Comparison of ENCODE assay signal across 10 mouse cellular contexts in the genomic region with DNA sequence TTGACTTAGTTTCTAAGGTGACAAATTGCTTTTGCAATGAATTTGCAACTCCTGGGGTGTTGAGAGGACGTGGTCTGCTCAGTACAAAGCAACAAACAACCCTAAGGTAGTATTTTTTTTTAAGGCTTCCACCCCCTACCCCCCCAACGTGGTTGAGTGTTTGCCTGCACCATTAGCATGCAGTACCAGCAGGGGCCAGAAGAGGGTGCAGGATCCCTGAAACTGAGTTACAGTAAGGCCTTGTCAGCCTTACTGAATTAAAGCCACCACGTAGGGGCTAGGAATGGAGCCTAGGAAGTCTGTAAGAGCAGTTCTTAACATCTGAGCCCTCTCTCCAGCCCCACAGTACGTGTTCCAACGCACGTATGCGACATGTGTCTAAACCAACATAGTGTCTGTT. TPM values are rescaled to one million over a fixed set of nuclear protein-coding genes. Genes with fewer than 3 reads are reported as not detected.
DNase-seq lines count a peak whose midpoint lies in the region; ATAC-seq lines count a peak whose summit lies in the region.
"Had no signal": no experiment of that assay in that cellular context is flagged by ENCODE, and none has a peak within 500 bp of the region (broad histone marks: within the 10 kb centered on the region; RNA-seq: fewer than 3 reads in every experiment).

No protein-coding gene starts in this region.

- no peaks in the 10 kb centered on the region for H3K9me3 ChIP-seq in midbrain, embryonic 14.5 days (ENCODE audit: control insufficient read depth, low read length)
- H3K9me3 ChIP-seq in midbrain, embryonic 15.5 days = no peaks in the 10 kb centered on the region
- H3K9me3 ChIP-seq: embryonic facial prominence, embryonic 12.5 days; liver, embryonic 15.5 days had no signal

- no peak overlapping the region for H3K9ac ChIP-seq in midbrain, embryonic 14.5 days (replicated peaks; ENCODE audit: low read length)
- H3K9ac ChIP-seq in midbrain, embryonic 15.5 days = no peak overlapping the region
- H3K9ac ChIP-seq: embryonic facial prominence, embryonic 12.5 days; liver, embryonic 15.5 days had no signal

- DNase-seq in frontal cortex, postnatal 25 days (ENCODE audit: low spot score in 2 of 2) = no peak
- DNase-seq in midbrain, embryonic 14.5 days = peak; percentile 79
- peak; percentile 16 for DNase-seq in adipocyte (ENCODE audit: low spot score)
- peak; percentile 12 for DNase-seq in fibroblast of lung, adult 2 months (ENCODE audit: low read depth)
- DNase-seq in lung, postnatal 25 days (ENCODE audit: low spot score) = peak; percentile 18
- peak; percentile 54 for DNase-seq in thymus, postnatal 25 days

- H3K4me1 ChIP-seq in midbrain, embryonic 14.5 days (ENCODE audit: control insufficient read depth, insufficient read depth, low read length) = no peaks in the 10 kb centered on the region
- H3K4me1 ChIP-seq in midbrain, embryonic 15.5 days = no peaks in the 10 kb centered on the region
- H3K4me1 ChIP-seq: embryonic facial prominence, embryonic 12.5 days; liver, embryonic 15.5 days had no signal

- H3K4me2 ChIP-seq in midbrain, embryonic 14.5 days (ENCODE audit: low read length) = no peak overlapping the region
- H3K4me2 ChIP-seq in midbrain, embryonic 15.5 days = no peak overlapping the region
- H3K4me2 ChIP-seq: embryonic facial prominence, embryonic 12.5 days; liver, embryonic 15.5 days had no signal

- 27% methylated on average over 7 of the region's 7 CpGs for WGBS in midbrain, embryonic 14.5 days
- WGBS in midbrain, embryonic 15.5 days = 37% methylated on average over 7 of the region's 7 CpGs

- no peak overlapping the region for H3K27ac ChIP-seq in midbrain, embryonic 14.5 days (replicated peaks; ENCODE audit: low read depth, low read length)
- H3K27ac ChIP-seq in midbrain, embryonic 15.5 days = no peak overlapping the region
- H3K27ac ChIP-seq: embryonic facial prominence, embryonic 12.5 days; liver, embryonic 15.5 days had no signal

- H3K27me3 ChIP-seq in midbrain, embryonic 14.5 days (ENCODE audit: control insufficient read depth, insufficient read depth, low read length) = no peaks in the 10 kb centered on the region
- no peaks in the 10 kb centered on the region for H3K27me3 ChIP-seq in midbrain, embryonic 15.5 days (replicated peaks)
- H3K27me3 ChIP-seq: liver, embryonic 15.5 days had no signal

- ATAC-seq in frontal cortex, adult (ENCODE audit: low TSS enrichment) = peak; percentile 41; the same call in 1 of the 2 replicates
- no peak for ATAC-seq in midbrain, embryonic 14.5 days (ENCODE audit: low FRiP score, low TSS enrichment)
- no peak for ATAC-seq in midbrain, embryonic 15.5 days (replicated peaks)

- no peak overlapping the region for H3K4me3 ChIP-seq in midbrain, embryonic 14.5 days (replicated peaks; ENCODE audit: low read depth, low read length)
- H3K4me3 ChIP-seq in midbrain, embryonic 15.5 days = no peak overlapping the region
- H3K4me3 ChIP-seq: embryonic facial prominence, embryonic 12.5 days; liver, embryonic 15.5 days had no signal

- H3K36me3 ChIP-seq in midbrain, embryonic 14.5 days (ENCODE audit: control insufficient read depth, insufficient read depth, low read length) = no peaks in the 10 kb centered on the region
- no peaks in the 10 kb centered on the region for H3K36me3 ChIP-seq in midbrain, embryonic 15.5 days (replicated peaks)
- H3K36me3 ChIP-seq: embryonic facial prominence, embryonic 12.5 days; liver, embryonic 15.5 days had no signal

RNA-seq across cellular contexts. Expression of a gene that starts 3.5 kb away (rescaled TPM):
- polyA plus RNA-seq in midbrain, embryonic 14.5 days (2014; fragmentation: Nextera tagmentation; extraction: Ambion mirVana) = 1.1 and 1.6 TPM in 2 replicates
- polyA plus RNA-seq in midbrain, embryonic 15.5 days (2015; fragmentation: Nextera tagmentation; extraction: Ambion mirVana) = 1.9 and 2.7 TPM in 2 replicates
- polyA plus RNA-seq: embryonic facial prominence, embryonic 12.5 days; liver, embryonic 15.5 days had no signal

RNA-seq across cellular contexts. Expression of a gene that starts 29.8 kb away (rescaled TPM):
- 0.59 and 1.3 TPM in 2 replicates for polyA plus RNA-seq in midbrain, embryonic 14.5 days (2014; fragmentation: Nextera tagmentation; extraction: Ambion mirVana)
- 1.3 and 1.6 TPM in 2 replicates for polyA plus RNA-seq in midbrain, embryonic 15.5 days (2015; fragmentation: Nextera tagmentation; extraction: Ambion mirVana)
- polyA plus RNA-seq: embryonic facial prominence, embryonic 12.5 days had no signal

RNA-seq across cellular contexts. Expression of a gene that starts 30.2 kb away (rescaled TPM):
- polyA plus RNA-seq in midbrain, embryonic 14.5 days (2014; fragmentation: Nextera tagmentation; extraction: Ambion mirVana) = 12.7 and 21.4 TPM in 2 replicates
- polyA plus RNA-seq in midbrain, embryonic 15.5 days (2015; fragmentation: Nextera tagmentation; extraction: Ambion mirVana) = 17.2 and 22.9 TPM in 2 replicates

RNA-seq across cellular contexts. Expression of a gene that starts 56.6 kb away (rescaled TPM):
- polyA plus RNA-seq in midbrain, embryonic 14.5 days (2014; fragmentation: Nextera tagmentation; extraction: Ambion mirVana) = 152 and 167 TPM in 2 replicates
- 166 and 173 TPM in 2 replicates for polyA plus RNA-seq in midbrain, embryonic 15.5 days (2015; fragmentation: Nextera tagmentation; extraction: Ambion mirVana)

RNA-seq across cellular contexts. Expression of a gene that starts 56.7 kb away (rescaled TPM):
- 5.6 TPM in 2 replicates for polyA plus RNA-seq in midbrain, embryonic 14.5 days (2014; fragmentation: Nextera tagmentation; extraction: Ambion mirVana)
- 4.9 and 5.0 TPM in 2 replicates for polyA plus RNA-seq in midbrain, embryonic 15.5 days (2015; fragmentation: Nextera tagmentation; extraction: Ambion mirVana)

Comparison
In these comparisons a context has a peak if more than half of its experiments do, and no peak if none do; other contexts are left out.
1. DNase-seq: peak in midbrain, embryonic 14.5 days (single experiment), adipocyte (single experiment), fibroblast of lung, adult 2 months (single experiment), lung, postnatal 25 days (single experiment) and thymus, postnatal 25 days (single experiment); none in frontal cortex, postnatal 25 days (0 of 2).